Mouse (Mus musculus): Measurements from ENCODE around the gene Mrpl45.

Mrpl45 gene

DNA sequence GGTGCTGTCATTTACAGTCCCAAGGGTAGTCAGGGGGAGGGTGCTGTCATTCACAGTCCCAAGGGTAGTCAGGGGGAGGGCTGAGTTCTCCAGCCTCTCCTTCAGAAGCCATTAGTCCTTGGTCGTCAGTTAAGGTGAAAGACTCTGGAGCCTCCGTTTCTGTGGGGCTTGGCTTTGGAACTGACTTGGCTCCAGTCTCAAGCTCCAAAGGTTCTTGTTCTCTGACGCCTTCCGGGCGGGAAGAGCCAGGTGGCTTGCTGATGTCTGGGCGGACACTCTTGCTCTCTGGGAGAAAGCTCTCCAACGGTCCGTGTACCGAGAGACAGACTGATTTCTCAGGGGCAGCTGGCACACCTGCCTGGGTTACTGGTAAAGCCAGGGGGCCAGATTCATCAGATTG, 18.9 kb downstream of the Mrpl45 start:
- DNase-seq: no peak

- no peak for DNase-seq
These were observed 20.7 kb downstream of the Mrpl45 start for GRCm38 (mm10) chr11:97336238-97336637.

GRCm38 (mm10) chr11:97336751-97337345, 21.3 kb downstream of the Mrpl45 start:
- no peak for DNase-seq

DNA sequence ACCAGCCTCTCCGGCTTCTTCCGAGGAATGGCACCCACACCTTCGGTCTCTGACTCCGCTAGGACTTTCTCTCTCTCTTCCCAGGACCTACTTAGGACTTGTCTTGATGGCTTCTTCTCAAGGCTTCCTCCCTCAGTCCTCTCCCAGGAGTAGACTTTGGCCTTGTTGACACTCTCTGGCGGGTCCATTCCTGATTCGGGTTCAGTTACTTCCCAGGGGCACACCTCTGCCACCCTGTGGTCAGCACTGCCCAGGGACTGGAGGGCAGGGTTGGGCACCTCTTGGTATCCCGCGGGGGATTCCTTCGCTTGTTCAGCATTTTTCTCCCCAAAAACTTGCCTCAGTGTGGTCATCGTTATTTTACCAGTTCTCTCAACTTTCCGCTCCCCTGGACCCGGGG, 21.8 kb downstream of the Mrpl45 start:
- no peak for DNase-seq

- no peak for DNase-seq
These were observed 22.9 kb downstream of the Mrpl45 start for GRCm38 (mm10) chr11:97338302-97338976.

DNA sequence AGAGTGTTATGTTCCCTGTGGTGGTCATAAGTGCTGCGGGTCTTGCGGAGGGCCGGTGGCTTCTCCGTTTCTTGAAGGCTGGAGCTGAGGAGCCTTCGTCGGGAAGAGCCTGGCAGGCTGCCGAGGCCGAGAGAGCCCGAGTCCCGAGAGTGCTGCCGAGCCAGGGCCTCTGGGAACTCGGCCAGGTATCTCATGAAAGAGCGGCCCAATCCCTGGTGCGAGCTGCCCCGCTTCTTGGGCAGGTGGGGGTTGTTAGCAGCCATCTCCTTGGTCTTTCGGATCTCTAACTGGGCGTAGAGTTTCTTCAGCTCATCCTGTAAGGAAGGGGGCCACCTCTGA, 23.4 kb downstream of the Mrpl45 start:
- DNase-seq: no peak

DNA sequence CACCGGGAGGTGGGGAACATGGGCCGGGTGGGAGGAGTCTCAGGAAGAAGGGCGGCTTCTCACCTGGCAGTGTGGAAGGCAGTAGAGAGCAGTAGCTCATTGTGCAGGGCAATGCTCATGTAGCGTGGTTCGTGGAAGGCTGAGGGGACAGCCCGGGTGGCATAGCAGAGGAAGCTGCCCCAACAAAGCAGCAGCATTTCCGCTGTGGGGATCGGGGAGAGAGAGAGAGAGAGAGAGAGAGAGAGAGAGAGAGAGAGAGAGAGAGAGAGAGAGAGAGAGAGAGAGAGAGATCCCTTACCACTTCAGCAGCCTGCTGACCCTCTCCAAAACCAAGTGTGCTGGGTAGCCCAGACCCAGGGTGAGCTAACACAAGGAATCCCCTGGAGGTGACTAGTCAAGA, 27.7 kb downstream of the Mrpl45 start:
- DNase-seq: peak; percentile 52

- peak; percentile 81 for DNase-seq
These were observed 28.1 kb downstream of the Mrpl45 start for GRCm38 (mm10) chr11:97343619-97344018.

DNA sequence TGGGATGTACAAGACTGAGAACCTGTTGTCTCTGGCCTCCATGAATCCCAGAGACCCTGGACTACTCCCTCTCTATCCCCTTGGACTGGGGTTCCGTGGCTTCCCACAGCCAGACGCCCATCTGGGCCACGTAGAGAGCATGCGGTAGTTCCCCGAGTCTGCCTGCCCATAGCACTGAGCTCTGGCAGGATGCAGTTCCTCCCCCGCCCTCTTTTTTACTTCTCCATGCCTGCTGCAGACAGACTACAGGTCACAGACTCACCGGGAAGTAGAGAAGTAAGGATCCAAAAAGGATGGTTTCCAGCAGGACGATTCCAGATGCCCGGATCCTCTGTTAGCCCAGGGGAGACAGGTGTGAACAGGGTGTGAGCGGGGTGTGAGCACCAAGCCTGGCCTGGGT, 29.9 kb downstream of the Mrpl45 start:
- DNase-seq: no peak

DNA sequence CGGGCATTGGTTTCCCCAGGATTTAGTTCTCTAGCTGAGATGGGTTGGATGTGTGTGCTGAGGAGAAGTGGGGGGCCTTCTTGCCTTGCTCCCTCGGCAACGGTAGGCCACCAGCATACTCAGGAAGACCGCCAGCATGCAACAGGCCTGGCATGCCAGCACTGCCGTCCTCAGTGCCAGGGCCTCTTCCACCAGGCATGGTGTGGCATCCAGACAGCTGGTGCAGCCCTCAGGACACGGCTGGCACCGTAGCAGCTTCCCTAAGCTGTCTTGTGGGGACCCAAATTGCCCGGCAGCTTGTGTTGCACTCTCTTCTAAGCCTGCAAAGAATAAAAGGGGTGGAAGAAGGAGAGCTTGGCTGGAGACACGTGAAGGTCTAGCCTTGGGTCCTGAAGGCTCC, 30.9 kb downstream of the Mrpl45 start:
- DNase-seq: no peak

DNA sequence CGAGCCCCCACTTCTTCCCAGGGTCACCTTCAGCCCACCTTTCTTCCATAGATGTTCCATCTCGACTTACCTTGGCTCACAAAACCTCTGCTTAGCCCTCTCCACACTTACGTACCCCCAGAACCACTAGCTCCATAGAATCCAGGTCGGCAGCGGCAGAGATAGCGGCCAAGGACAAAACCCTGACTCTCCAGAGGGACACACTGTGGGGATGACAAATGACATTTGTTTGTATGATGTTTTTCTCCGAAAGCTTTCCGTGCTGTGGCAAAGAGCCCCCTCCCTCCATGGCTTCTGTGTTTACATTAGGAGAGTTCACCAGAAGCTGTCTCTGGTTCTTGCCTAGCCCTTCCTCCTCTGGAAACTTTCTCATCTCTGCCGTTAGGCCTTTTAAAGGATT, 31.8 kb downstream of the Mrpl45 start:
- no peak for DNase-seq

GRCm38 (mm10) chr11:97350035-97350434, 34.5 kb downstream of the Mrpl45 start:
- DNase-seq: no peak

DNA sequence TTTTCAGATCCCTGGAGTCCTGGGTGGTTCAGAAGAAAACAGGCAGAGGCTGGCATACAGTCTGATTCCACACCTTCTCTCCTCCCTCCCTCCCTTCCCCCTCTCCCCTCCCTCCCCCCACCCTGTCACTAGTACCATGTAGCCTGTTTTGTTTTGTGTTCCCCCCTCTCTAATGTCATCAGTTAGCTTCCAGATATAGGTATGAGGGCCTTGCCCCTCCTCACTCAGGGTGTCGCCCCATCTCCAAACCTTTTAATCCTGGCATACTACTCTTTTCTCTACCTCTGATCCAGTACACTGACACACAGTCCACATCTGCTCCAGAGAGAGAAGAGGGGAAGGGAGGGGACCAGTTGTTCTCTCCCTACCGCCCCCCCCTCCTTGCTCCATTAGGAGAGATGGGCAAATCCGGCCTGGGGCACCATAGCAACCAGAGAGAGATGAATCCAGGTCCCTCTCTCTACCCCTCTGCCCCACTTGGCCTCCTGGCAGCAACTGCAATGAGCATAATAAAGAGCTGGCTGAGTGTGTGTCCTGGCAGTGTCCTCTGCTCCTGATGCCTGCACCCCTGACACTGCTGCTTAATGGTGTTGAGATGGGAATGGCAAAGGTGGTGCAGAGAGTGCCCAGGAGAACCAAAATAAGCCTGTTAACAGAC, 36.6 kb downstream of the Mrpl45 start, which contains the start of gene Gpr179:
Gene Gpr179, minus strand, starts transcription at position 51 of the 658 bp plus-strand sequence.
- DNase-seq: no peak

DNA sequence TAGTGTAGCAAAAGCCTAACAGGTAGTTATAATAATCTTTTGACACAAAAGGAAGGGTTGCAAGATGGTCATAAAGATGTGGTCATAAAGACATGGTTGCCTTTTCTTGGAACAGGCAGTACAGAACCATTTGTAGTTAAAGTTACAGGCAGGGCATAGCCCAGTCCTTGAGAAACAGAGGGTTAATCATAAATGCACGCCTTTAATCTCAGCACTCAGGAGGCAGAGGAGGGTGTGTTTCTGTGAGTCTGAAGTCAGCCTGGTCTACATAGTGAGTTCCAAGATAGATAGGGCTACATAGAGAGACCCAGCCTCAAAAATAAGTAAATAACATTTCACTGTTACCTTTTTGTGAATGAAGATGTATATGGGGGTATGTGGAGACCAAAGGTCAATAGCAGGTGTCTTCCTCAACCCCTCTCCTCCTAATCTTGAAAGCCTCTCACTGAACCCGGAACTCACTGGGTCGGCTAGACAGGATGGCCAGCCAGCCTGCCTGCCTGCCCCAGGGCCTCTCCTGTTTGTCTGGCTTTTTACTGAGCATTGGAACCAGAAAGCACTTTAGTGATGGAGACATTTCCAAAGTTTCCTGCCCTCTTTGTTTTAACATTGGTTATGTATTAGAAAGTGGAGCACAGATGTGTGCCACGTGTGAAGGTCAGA, 37.5 kb downstream of the Mrpl45 start:
- no peak for DNase-seq

DNA sequence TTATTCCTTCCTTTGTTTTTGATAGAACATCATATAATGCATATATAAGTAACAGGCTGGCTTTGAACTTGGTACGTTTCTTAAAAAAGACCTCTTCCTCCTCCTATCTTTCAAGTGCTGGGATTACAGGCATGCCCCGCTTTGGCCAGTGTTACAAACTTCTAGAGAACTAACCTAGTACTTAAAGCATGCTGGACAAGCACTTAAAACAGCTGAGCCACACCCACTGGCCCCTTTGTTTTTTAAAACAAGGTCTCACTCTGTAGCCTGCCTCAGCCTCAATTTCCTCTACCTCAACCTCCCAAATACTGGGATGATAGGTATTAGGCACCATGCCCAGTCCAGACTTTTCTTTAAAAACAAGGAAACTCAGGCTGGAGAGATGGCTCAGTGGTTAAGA, 39.1 kb downstream of the Mrpl45 start:
- no peak for DNase-seq

DNA sequence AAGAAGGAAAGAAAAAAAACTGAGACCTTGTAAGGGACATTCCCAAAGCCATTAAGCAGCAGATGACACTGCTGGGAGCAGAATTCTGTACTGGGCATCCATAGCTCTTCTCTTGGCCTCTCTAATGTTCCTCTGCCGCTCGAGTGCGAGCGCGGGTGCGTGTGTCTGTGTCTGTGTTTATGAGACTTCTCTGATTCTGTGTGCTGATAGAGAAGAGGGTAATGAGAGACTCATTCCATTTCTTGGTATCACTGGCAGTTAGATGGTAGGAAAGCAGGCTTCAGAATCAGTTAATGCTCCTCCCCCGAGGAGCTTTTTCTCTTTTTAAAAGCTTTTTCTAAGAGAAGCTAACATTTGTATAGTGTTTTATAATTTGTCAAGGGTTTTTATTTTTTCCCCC, 39.7 kb downstream of the Mrpl45 start:
- DNase-seq: no peak

DNA sequence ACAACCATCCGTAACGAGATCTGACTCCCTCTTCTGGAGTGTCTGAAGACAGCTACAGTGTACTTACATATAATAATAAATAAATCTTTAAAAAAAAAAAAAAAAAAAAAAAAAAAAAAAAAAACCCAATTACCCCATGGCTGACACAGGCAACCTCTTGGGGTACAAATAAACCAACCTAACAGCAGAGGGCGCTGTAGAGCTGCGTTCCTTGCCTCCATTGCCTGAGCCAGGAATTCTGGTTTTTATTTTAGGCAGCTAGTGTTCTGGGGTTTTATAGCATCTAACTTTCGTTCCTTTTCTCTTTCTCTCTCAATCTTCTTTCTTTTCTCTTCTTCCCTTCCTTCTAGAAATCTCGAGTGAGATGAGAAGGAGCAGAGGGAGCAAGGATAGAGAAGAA, 42.1 kb downstream of the Mrpl45 start:
- DNase-seq: peak; percentile 84

DNA sequence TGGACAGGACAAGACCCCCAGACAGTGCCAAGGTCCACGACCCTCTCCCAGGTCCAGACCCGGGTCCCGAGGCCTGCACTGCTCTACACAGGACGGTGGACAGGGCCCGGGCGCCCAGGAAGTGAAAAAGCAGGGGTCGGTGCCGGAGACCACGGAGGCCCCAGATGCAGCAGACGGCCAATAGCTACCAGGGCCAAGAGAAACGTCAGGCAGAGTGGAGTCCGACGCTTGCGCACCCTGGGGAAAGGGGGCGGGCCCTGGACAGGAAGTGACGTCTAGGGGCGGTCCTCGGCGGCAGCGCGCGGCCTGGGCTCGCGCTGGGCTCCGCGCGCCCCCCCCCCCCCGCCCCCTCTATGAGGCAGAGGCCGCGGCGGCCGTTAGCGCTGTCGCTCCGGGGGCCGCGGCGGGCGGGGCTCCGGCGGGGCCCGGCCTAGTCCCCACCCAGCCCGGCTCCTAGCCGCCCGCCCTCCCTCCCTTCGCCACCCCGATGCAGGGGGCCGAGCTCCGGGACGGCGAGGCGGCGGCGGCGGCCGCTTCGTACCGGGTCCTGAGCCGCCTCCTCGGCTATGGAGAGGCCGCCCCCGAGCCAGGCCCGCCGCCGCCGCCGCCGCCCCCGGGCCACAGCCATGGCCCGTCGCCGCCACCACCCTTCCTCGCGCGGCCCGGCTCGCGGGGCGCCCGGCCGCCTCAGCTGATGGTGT, 46.6 kb downstream of the Mrpl45 start, which contains the start of gene Socs7:
Gene Socs7, plus strand, starts transcription at position 604 of the 701 bp plus-strand sequence.
- DNase-seq: peak; percentile 96

DNA sequence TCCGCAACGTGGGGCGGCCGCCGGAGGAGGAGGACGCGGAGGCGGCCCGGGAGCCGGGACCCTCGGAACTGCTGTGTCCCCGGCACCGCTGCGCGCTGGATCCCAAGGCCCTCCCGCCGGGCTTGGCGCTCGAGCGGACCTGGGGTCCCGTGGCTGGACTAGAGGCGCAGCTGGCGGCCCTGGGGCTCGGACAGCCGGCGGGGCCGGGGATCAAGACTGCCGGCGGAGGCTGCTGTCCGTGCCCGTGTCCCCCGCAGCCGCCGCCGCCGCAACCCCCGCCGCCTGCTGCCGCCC, 47.1 kb downstream of the Mrpl45 start:
- peak; percentile 69 for DNase-seq

DNA sequence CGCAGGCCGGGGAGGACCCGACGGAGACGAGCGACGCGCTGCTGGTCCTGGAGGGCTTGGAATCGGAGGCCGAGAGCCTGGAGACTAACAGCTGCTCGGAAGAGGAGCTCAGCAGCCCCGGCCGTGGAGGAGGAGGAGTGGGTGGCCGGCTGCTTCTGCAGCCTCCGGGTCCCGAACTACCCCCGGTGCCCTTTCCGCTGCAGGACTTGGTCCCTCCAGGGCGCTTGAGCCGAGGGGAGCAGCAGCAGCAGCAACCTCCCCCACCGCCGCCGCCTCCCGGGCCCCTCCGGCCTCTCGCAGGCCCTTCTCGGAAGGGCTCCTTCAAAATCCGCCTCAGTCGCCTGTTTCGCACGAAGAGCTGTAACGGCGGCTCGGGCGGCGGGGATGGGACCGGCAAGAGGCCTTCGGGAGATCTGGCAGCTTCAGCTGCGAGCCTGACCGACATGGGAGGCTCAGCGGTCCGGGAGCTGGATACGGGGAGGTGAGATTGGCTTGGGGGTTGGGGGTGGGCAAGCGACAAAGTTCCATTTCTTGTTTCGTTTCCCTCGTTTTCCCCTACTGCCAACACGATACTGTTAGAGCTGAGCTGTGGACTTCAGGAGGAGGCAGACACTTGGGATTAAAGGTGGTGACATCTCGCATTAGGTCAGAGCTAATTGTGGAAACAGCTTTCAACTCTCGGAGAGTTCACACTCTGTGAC, 47.6 kb downstream of the Mrpl45 start:
- peak; percentile 67 for DNase-seq

DNA sequence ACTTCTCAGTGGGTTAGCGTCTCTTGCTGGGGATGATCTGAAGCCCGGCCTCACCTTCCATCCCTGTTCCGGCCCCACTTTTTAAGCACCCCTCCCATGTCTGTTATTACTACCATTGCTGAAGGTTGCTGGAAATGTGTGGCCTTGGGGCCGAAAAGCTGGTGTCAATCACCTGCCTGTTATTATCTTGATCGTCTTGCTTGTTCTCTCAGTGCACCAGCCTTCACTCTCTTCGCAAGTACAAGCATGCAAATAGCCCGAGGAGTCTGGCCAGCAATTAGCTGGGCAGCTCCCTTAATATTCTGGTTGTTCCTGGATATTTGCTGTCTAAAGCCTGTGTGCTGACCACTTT, 48.1 kb downstream of the Mrpl45 start:
- DNase-seq: peak; percentile 23

DNA sequence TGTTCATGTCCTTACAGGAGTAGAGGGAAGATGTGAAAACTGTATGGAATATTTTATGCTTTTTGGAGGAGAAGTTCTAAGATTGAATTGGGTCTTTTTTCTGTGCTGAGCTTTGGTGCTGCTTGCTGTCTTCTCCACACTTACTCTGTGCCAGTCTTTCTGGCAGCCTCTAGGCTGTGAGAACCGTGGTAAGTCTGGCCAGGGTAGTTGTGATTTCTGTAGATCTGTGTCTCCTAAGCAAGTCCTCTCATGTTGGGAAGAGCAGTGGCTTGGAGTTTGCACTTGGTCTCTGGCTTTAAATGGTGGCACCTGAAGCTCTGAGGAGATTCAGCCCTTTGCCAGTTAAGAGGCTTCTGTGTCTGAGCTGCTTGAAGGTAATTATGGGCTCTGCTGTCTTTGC, 50.0 kb downstream of the Mrpl45 start:
- no peak for DNase-seq

GRCm38 (mm10) chr11:97368501-97368900, 53.0 kb downstream of the Mrpl45 start:
- no peak for DNase-seq
